Comparison of ENCODE assay signal across 8 mouse cellular contexts in the genomic region with DNA sequence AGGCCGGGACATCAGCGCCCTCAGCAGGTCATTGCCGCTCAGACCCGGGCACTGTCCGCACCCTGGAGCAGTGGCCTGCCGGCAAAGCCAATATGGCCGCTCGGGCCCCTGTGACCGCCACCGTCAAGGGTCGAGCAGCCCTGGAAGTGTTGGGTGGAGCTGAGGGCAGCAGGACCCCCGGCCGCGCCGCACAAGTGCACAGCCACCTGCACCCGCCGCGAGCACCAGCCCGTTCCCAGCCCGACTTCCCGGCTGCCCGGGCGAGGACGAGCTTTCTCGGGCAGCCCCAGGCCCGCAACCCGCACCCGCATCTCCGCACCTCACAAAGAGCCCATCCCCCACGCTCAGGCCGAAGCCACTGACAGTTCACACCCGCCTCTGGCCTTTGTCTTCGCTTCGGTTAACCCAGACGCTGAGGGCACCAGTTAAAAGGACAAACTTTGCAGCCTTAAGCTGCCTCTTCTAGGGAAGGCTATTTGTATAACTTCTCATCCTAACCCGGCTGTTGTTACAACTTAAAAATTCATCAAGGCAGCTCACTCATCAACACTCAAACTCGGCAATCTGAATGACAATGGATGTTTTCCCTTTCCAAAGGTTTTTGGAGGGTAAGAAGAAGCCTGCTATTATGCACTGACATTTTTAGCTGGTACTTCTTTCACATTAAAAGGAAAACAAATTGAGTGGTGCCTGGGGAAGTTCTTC. TPM values are rescaled to one million over a fixed set of nuclear protein-coding genes. Genes with fewer than 3 reads are reported as not detected.
DNase-seq lines count a peak whose midpoint lies in the region; ATAC-seq and TF ChIP-seq lines count a peak whose summit lies in the region.

No protein-coding gene starts in this region.

- peak; percentile 11 for DNase-seq in right cerebral cortex, adult 18-20 months
- no peak for DNase-seq in right cerebral cortex, postnatal 36 days (ENCODE audit: low spot score in 2 of 2)
- DNase-seq in cerebellum, adult 11 months = peak; percentile 24
- peak; percentile 40 for DNase-seq in hindbrain, postnatal 0 days (ENCODE audit: low spot score)
- peak; percentile 49 for DNase-seq in liver, embryonic 11.5 days (ENCODE audit: low spot score)
- no peak for DNase-seq in frontal cortex, postnatal 25 days (ENCODE audit: low spot score in 2 of 2)

- H3K4me3 ChIP-seq in forebrain, embryonic 15.5 days = peak overlapping the region; percentile 43
- H3K4me3 ChIP-seq in hindbrain, postnatal 0 days (ENCODE audit: low read length) = peak overlapping the region; percentile 47
- H3K4me3 ChIP-seq in liver, embryonic 11.5 days (ENCODE audit: low read depth, low read length) = peak overlapping the region; percentile 61
- peak overlapping the region; percentile 46 for H3K4me3 ChIP-seq in neural tube, embryonic 12.5 days

- no peaks in the 10 kb centered on the region for H3K36me3 ChIP-seq in forebrain, embryonic 15.5 days
- no peaks in the 10 kb centered on the region for H3K36me3 ChIP-seq in hindbrain, postnatal 0 days (ENCODE audit: insufficient read depth, low read length)
- H3K36me3 ChIP-seq in liver, embryonic 11.5 days (ENCODE audit: control insufficient read depth, insufficient read depth, low read length) = no peaks in the 10 kb centered on the region
- peaks cover 3% of the 10 kb centered on the region; the same call in 1 of the 2 replicates for H3K36me3 ChIP-seq in neural tube, embryonic 12.5 days

- WGBS in forebrain, embryonic 15.5 days = under 1% methylated on average over 37 of the region's 37 CpGs
- 2% methylated on average over 36 of the region's 37 CpGs for WGBS in hindbrain, postnatal 0 days
- WGBS in liver, embryonic 11.5 days = 6% methylated on average over 37 of the region's 37 CpGs
- under 1% methylated on average over 23 of the region's 37 CpGs for WGBS in neural tube, embryonic 12.5 days

- peaks cover 39% of the 10 kb centered on the region for H3K4me1 ChIP-seq in forebrain, embryonic 15.5 days
- peaks cover 19% of the 10 kb centered on the region for H3K4me1 ChIP-seq in hindbrain, postnatal 0 days (ENCODE audit: insufficient read depth, low read length)
- peaks cover 13% of the 10 kb centered on the region for H3K4me1 ChIP-seq in liver, embryonic 11.5 days (replicated peaks; ENCODE audit: control insufficient read depth, insufficient read depth, low read length)
- H3K4me1 ChIP-seq in neural tube, embryonic 12.5 days = peaks cover 27% of the 10 kb centered on the region

- peak overlapping the region; percentile 84 for H3K4me2 ChIP-seq in forebrain, embryonic 15.5 days (replicated peaks)
- H3K4me2 ChIP-seq in hindbrain, postnatal 0 days (ENCODE audit: low read depth, low read length) = peak overlapping the region; percentile 84
- H3K4me2 ChIP-seq in liver, embryonic 11.5 days = peak overlapping the region; percentile 88
- H3K4me2 ChIP-seq in neural tube, embryonic 12.5 days (replicated peaks) = peak overlapping the region; percentile 85

- H3K9ac ChIP-seq in forebrain, embryonic 15.5 days (replicated peaks) = peak overlapping the region; percentile 49
- peak overlapping the region; percentile 56 for H3K9ac ChIP-seq in hindbrain, postnatal 0 days (replicated peaks; ENCODE audit: low read length)
- H3K9ac ChIP-seq in liver, embryonic 11.5 days (ENCODE audit: low read depth, low read length) = peak overlapping the region; percentile 68
- peak overlapping the region; percentile 67 for H3K9ac ChIP-seq in neural tube, embryonic 12.5 days

- ATAC-seq in forebrain, embryonic 15.5 days (replicated peaks) = 0 out of 2 replicates have a peak, but pooled peaks have one; percentile 7
- ATAC-seq in hindbrain, postnatal 0 days = peak; percentile 54
- ATAC-seq in liver, embryonic 11.5 days (replicated peaks; ENCODE audit: low FRiP score) = peak; percentile 18
- ATAC-seq in neural tube, embryonic 12.5 days (ENCODE audit: low FRiP score, low read depth) = peak; percentile 27

- no peaks in the 10 kb centered on the region for H3K27me3 ChIP-seq in forebrain, embryonic 15.5 days
- no peaks in the 10 kb centered on the region for H3K27me3 ChIP-seq in hindbrain, postnatal 0 days (ENCODE audit: insufficient read depth, low read length)
- no peaks in the 10 kb centered on the region for H3K27me3 ChIP-seq in liver, embryonic 11.5 days (replicated peaks; ENCODE audit: control insufficient read depth, insufficient read depth, low read length)
- no peaks in the 10 kb centered on the region for H3K27me3 ChIP-seq in neural tube, embryonic 12.5 days (replicated peaks)

- TF ChIP-seq CTCF in hindbrain, postnatal 0 days (IDR thresholded peaks at IDR 0.05; ENCODE audit: low read depth) = peak; percentile 34; the same call in 1 of the 2 replicates

- H3K9me3 ChIP-seq in forebrain, embryonic 15.5 days = no peaks in the 10 kb centered on the region
- H3K9me3 ChIP-seq in hindbrain, postnatal 0 days (ENCODE audit: low read length) = no peaks in the 10 kb centered on the region
- no peaks in the 10 kb centered on the region for H3K9me3 ChIP-seq in liver, embryonic 11.5 days (ENCODE audit: control insufficient read depth, low read length)
- H3K9me3 ChIP-seq in neural tube, embryonic 12.5 days = no peaks in the 10 kb centered on the region

- no peak overlapping the region for H3K27ac ChIP-seq in forebrain, embryonic 15.5 days (replicated peaks)
- peak overlapping the region; percentile 45; the same call in 1 of the 2 replicates for H3K27ac ChIP-seq in hindbrain, postnatal 0 days
- H3K27ac ChIP-seq in liver, embryonic 11.5 days (ENCODE audit: low read depth, low read length) = no peak overlapping the region
- no peak overlapping the region for H3K27ac ChIP-seq in neural tube, embryonic 12.5 days

RNA-seq across cellular contexts. Expression of a gene that starts 4.5 kb away (rescaled TPM):
- 200 and 214 TPM in 2 replicates for polyA plus RNA-seq in forebrain, embryonic 15.5 days (2015; fragmentation: Nextera tagmentation; extraction: Ambion mirVana)
- 33.5 and 38.8 TPM in 2 replicates for total RNA-seq in hindbrain, postnatal 0 days (2014; rRNA removed)
- polyA plus RNA-seq in hindbrain, postnatal 0 days (2015; fragmentation: Nextera tagmentation; extraction: Ambion mirVana) = 157 TPM in 2 replicates
- 38.8 and 41.1 TPM in 2 replicates for polyA plus RNA-seq in liver, embryonic 11.5 days (2014; fragmentation: Nextera tagmentation; extraction: Ambion mirVana)
- polyA plus RNA-seq in neural tube, embryonic 12.5 days (2016; fragmentation: Nextera tagmentation; extraction: Ambion mirVana) = 197 and 200 TPM in 2 replicates

RNA-seq across cellular contexts. Expression of a gene that starts 55.9 kb away (rescaled TPM):
- 315 and 322 TPM in 2 replicates for polyA plus RNA-seq in forebrain, embryonic 15.5 days (2015; fragmentation: Nextera tagmentation; extraction: Ambion mirVana)
- 407 and 452 TPM in 2 replicates for total RNA-seq in hindbrain, postnatal 0 days (2014; rRNA removed)
- 275 and 282 TPM in 2 replicates for polyA plus RNA-seq in hindbrain, postnatal 0 days (2015; fragmentation: Nextera tagmentation; extraction: Ambion mirVana)
- polyA plus RNA-seq in liver, embryonic 11.5 days (2014; fragmentation: Nextera tagmentation; extraction: Ambion mirVana) = 546 and 598 TPM in 2 replicates
- 347 and 356 TPM in 2 replicates for polyA plus RNA-seq in neural tube, embryonic 12.5 days (2016; fragmentation: Nextera tagmentation; extraction: Ambion mirVana)

RNA-seq across cellular contexts. Expression of a gene that starts 56.2 kb away (rescaled TPM):
- 29.5 and 33.3 TPM in 2 replicates for polyA plus RNA-seq in forebrain, embryonic 15.5 days (2015; fragmentation: Nextera tagmentation; extraction: Ambion mirVana)
- total RNA-seq in hindbrain, postnatal 0 days (2014; rRNA removed) = 20.5 and 27.1 TPM in 2 replicates
- polyA plus RNA-seq in hindbrain, postnatal 0 days (2015; fragmentation: Nextera tagmentation; extraction: Ambion mirVana) = 68.3 and 70.7 TPM in 2 replicates
- polyA plus RNA-seq in liver, embryonic 11.5 days (2014; fragmentation: Nextera tagmentation; extraction: Ambion mirVana) = 15.3 and 17.0 TPM in 2 replicates
- polyA plus RNA-seq in neural tube, embryonic 12.5 days (2016; fragmentation: Nextera tagmentation; extraction: Ambion mirVana) = 27.7 and 30.4 TPM in 2 replicates

Comparison
In these comparisons a context has a peak if more than half of its experiments do, and no peak if none do; other contexts are left out.
1. DNase-seq: peak in right cerebral cortex, adult 18-20 months (single experiment), cerebellum, adult 11 months (single experiment), hindbrain, postnatal 0 days (single experiment) and liver, embryonic 11.5 days (single experiment); none in right cerebral cortex, postnatal 36 days (0 of 2) and frontal cortex, postnatal 25 days (0 of 2).
2. Peak in every context shown above with its lines, with median percentiles within 50 percentile points of each other: ATAC-seq, H3K4me2 ChIP-seq, H3K4me3 ChIP-seq and H3K9ac ChIP-seq.